Mouse (Mus musculus): ENCODE results near the gene Klk15. TPM values are rescaled to one million over a fixed set of nuclear protein-coding genes. Genes with fewer than 3 reads are reported as not detected.
"Not testable (repeated sequence)": the region's sequence is repeated elsewhere in the genome, so short reads cannot be mapped to it uniquely, and the experiment has no call there.

Gene Klk15
- total and polyA plus RNA-seq, 3 experiments = not detected

- no peak overlapping the region for H3K4me3 ChIP-seq
- no peaks in the 10 kb centered on the region for H3K36me3 ChIP-seq (ENCODE audit: control insufficient read depth, insufficient read depth, low read length)
- no peak overlapping the region for H3K27ac ChIP-seq
- no peak for DNase-seq
- no peak overlapping the region for H3K9ac ChIP-seq (ENCODE audit: low read depth, low read length)
- WGBS = 37% methylated on average over 4 of the region's 4 CpGs
- TF ChIP-seq CTCF (IDR thresholded peaks at IDR 0.05) = peak; percentile 33
- TF ChIP-seq EP300 (IDR thresholded peaks at IDR 0.05; ENCODE audit: insufficient read depth, low read depth, low read length) = no peak
- intact Hi-C loops (cut with DNase I) = no loop called here
- H3K4me1 ChIP-seq (ENCODE audit: control insufficient read depth, insufficient read depth, low read length) = no peaks in the 10 kb centered on the region
- H3K27me3 ChIP-seq (ENCODE audit: control insufficient read depth, insufficient read depth, low read length) = no peaks in the 10 kb centered on the region
- H3K79me2 ChIP-seq (replicated peaks; ENCODE audit: control insufficient read depth, insufficient read depth, low read length) = no peaks in the 10 kb centered on the region
These were observed 5.0 kb upstream of the Klk15 start for GRCm38 (mm10) chr7:43928521-43928920.

- no peak for TF ChIP-seq EP300 (IDR thresholded peaks at IDR 0.05; ENCODE audit: insufficient read depth, low read depth, low read length)
- no peak for TF ChIP-seq CTCF (IDR thresholded peaks at IDR 0.05)
- TF ChIP-seq POLR2A (IDR thresholded peaks at IDR 0.05; ENCODE audit: insufficient read depth, low read depth, low read length) = no peak
- Histone ChIP-seq H3K79me2 (replicated peaks; ENCODE audit: control insufficient read depth, insufficient read depth, low read length) (no peaks in the 10 kb centered on the region), H3K4me3 (no peak overlapping the region), H3K27ac (no peak overlapping the region), H3K27me3 (ENCODE audit: control insufficient read depth, insufficient read depth, low read length) (no peaks in the 10 kb centered on the region), H3K4me1 (ENCODE audit: control insufficient read depth, insufficient read depth, low read length) (no peaks in the 10 kb centered on the region), H3K9ac (ENCODE audit: low read depth, low read length) (no peak overlapping the region), H3K36me3 (ENCODE audit: control insufficient read depth, insufficient read depth, low read length) (no peaks in the 10 kb centered on the region)
- intact Hi-C loops (cut with DNase I) = no loop called here
- DNase-seq = no peak
- WGBS = 49% methylated on average over 4 of the region's 4 CpGs
These were observed 1.2 kb upstream of the Klk15 start for GRCm38 (mm10) chr7:43932337-43932736.

- no peak overlapping the region for H3K27ac ChIP-seq
- intact Hi-C loops (cut with DNase I) = no loop called here
- DNase-seq = no peak
- no peak for TF ChIP-seq EP300 (IDR thresholded peaks at IDR 0.05; ENCODE audit: insufficient read depth, low read depth, low read length)
- TF ChIP-seq CTCF (IDR thresholded peaks at IDR 0.05) = no peak
- no peak for TF ChIP-seq POLR2A (IDR thresholded peaks at IDR 0.05; ENCODE audit: insufficient read depth, low read depth, low read length)
- no peak overlapping the region for H3K4me3 ChIP-seq
- H3K9ac ChIP-seq (ENCODE audit: low read depth, low read length) = no peak overlapping the region
- no peaks in the 10 kb centered on the region for H3K4me1 ChIP-seq (ENCODE audit: control insufficient read depth, insufficient read depth, low read length)
- H3K27me3 ChIP-seq (ENCODE audit: control insufficient read depth, insufficient read depth, low read length) = no peaks in the 10 kb centered on the region
- WGBS = 52% methylated on average over 3 of the region's 3 CpGs
- no peaks in the 10 kb centered on the region for H3K79me2 ChIP-seq (replicated peaks; ENCODE audit: control insufficient read depth, insufficient read depth, low read length)
- H3K36me3 ChIP-seq (ENCODE audit: control insufficient read depth, insufficient read depth, low read length) = no peaks in the 10 kb centered on the region
These were observed 1.2 kb downstream of the Klk15 start for GRCm38 (mm10) chr7:43934747-43935146.

GRCm38 (mm10) chr7:43936551-43936950 is 3.0 kb downstream of the Klk15 start:
- TF ChIP-seq CTCF (IDR thresholded peaks at IDR 0.05) (no peak), POLR2A (IDR thresholded peaks at IDR 0.05; ENCODE audit: insufficient read depth, low read depth, low read length) (no peak), EP300 (IDR thresholded peaks at IDR 0.05; ENCODE audit: insufficient read depth, low read depth, low read length) (no peak)
- Histone ChIP-seq H3K36me3 (ENCODE audit: control insufficient read depth, insufficient read depth, low read length) (no peaks in the 10 kb centered on the region), H3K27ac (no peak overlapping the region), H3K4me1 (ENCODE audit: control insufficient read depth, insufficient read depth, low read length) (no peaks in the 10 kb centered on the region), H3K79me2 (replicated peaks; ENCODE audit: control insufficient read depth, insufficient read depth, low read length) (no peaks in the 10 kb centered on the region), H3K27me3 (ENCODE audit: control insufficient read depth, insufficient read depth, low read length) (no peaks in the 10 kb centered on the region), H3K4me3 (no peak overlapping the region), H3K9ac (ENCODE audit: low read depth, low read length) (no peak overlapping the region)
- 76% methylated on average over 14 of the region's 14 CpGs for WGBS
- no peak for DNase-seq
- intact Hi-C loops (cut with DNase I) = no loop called here

GRCm38 (mm10) chr7:43942293-43942692 is 8.8 kb downstream of the Klk15 start:
- 58% methylated on average over 3 of the region's 3 CpGs for WGBS
- H3K27me3 ChIP-seq (ENCODE audit: control insufficient read depth, insufficient read depth, low read length); H3K9ac ChIP-seq (ENCODE audit: low read depth, low read length); H3K36me3 ChIP-seq (ENCODE audit: control insufficient read depth, insufficient read depth, low read length); H3K27ac ChIP-seq; intact Hi-C loops (cut with DNase I); H3K4me3 ChIP-seq; H3K4me1 ChIP-seq (ENCODE audit: control insufficient read depth, insufficient read depth, low read length); H3K79me2 ChIP-seq (replicated peaks; ENCODE audit: control insufficient read depth, insufficient read depth, low read length); DNase-seq: not testable (repeated sequence)

GRCm38 (mm10) chr7:43944727-43945264 is 11.3 kb downstream of the Klk15 start:
- TF ChIP-seq POLR2A (IDR thresholded peaks at IDR 0.05; ENCODE audit: insufficient read depth, low read depth, low read length) = no peak
- no peak for TF ChIP-seq CTCF (IDR thresholded peaks at IDR 0.05)
- TF ChIP-seq EP300 (IDR thresholded peaks at IDR 0.05; ENCODE audit: insufficient read depth, low read depth, low read length) = no peak
- H3K27me3 ChIP-seq (ENCODE audit: control insufficient read depth, insufficient read depth, low read length) = no peaks in the 10 kb centered on the region
- WGBS = 67% methylated on average over 3 of the region's 3 CpGs
- H3K4me3 ChIP-seq = no peak overlapping the region
- no peaks in the 10 kb centered on the region for H3K4me1 ChIP-seq (ENCODE audit: control insufficient read depth, insufficient read depth, low read length)
- H3K36me3 ChIP-seq (ENCODE audit: control insufficient read depth, insufficient read depth, low read length) = no peaks in the 10 kb centered on the region
- H3K79me2 ChIP-seq (replicated peaks; ENCODE audit: control insufficient read depth, insufficient read depth, low read length) = no peaks in the 10 kb centered on the region
- intact Hi-C loops (cut with DNase I) = no loop called here
- no peak overlapping the region for H3K27ac ChIP-seq
- DNase-seq = no peak
- H3K9ac ChIP-seq (ENCODE audit: low read depth, low read length) = no peak overlapping the region

Data from heart, adult 2 months (tissue).